Mouse (Mus musculus) heart, postnatal 0 days (tissue): ENCODE measurements around the gene Chd2.

Experiments used
- CTCF ChIP-seq: IDR thresholded peaks from 2 replicates; pipeline ENCODE4 v1.5.1; 2016; ENCODE audit warnings: antibody characterized with exemption, control low read depth, low read depth
- EP300 ChIP-seq: IDR thresholded peaks from 2 replicates; pipeline ENCODE4 v1.6.1; 2016; ENCODE audit warnings: antibody characterized with exemption, low read depth

- TF ChIP-seq CTCF, result no peak
- TF ChIP-seq EP300, result no peak
These were observed 17.7 kb upstream of the Chd2 start for GRCm38 (mm10) chr7:73559170-73559852.
